Mouse (Mus musculus) cerebellum, adult 2 months (tissue): Measurements from ENCODE around the gene Ptpn23.

Source experiments
- CTCF ChIP-seq: fragments of 200-500 bp; IDR thresholded peaks from 2 replicates; pipeline ENCODE4 v1.5.1; 2011; ENCODE audit warnings: low read depth, mild to moderate bottlenecking, control low read depth, low read length, moderate library complexity, borderline replicate concordance; ENCODE audit not compliant: insufficient read depth
- POLR2A ChIP-seq: fragments of 200-500 bp; IDR thresholded peaks from 2 replicates; pipeline ENCODE4 v1.6.1; 2011; ENCODE audit warnings: low read length, control low read depth, borderline replicate concordance; ENCODE audit not compliant: insufficient read depth

DNA sequence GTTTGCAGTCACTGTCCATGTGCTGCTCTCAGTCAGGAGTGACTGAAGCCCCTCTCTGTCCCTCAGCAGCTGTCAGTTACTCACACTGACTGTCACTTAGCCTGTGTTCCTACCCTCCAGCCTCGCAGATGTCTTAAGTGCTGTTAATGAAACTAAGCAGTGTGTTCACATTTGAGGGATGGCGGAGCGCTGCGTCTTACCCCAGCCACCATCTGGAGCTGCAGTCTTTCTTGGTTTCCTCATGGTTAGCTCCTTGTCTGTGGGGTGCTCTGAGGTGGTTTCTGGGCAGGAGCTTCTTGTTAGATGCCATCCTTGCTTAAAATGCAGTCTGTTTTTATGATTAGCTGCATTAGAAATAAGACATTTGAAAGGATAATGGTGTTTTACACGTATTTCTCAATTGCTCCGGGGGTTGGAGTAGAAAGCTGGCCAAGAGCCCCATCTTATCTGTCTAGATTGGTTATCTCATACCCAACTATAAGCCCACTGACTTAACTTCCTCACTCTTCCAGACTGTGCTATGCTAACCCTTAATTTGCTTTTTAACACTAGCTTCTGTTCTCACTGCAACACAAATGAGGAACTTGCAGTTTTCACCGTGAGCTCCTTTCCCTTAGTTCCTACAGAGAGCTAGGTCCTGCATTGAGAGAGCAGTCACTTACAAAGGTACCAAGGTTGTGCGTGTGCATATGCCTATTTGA is 55.9 kb downstream of the Ptpn23 start:
- TF ChIP-seq POLR2A (no peak), CTCF (no peak)
